Mouse (Mus musculus): ENCODE results near the gene Zfp709. TPM values are rescaled to one million over a fixed set of nuclear protein-coding genes. Genes with fewer than 3 reads are reported as not detected.
"Not testable (repeated sequence)": the region's sequence is repeated elsewhere in the genome, so short reads cannot be mapped to it uniquely, and the experiment has no call there.

The Zfp709 gene
- polyA plus RNA-seq, 1 experiment from 2014 or later = 4.5 TPM

DNA sequence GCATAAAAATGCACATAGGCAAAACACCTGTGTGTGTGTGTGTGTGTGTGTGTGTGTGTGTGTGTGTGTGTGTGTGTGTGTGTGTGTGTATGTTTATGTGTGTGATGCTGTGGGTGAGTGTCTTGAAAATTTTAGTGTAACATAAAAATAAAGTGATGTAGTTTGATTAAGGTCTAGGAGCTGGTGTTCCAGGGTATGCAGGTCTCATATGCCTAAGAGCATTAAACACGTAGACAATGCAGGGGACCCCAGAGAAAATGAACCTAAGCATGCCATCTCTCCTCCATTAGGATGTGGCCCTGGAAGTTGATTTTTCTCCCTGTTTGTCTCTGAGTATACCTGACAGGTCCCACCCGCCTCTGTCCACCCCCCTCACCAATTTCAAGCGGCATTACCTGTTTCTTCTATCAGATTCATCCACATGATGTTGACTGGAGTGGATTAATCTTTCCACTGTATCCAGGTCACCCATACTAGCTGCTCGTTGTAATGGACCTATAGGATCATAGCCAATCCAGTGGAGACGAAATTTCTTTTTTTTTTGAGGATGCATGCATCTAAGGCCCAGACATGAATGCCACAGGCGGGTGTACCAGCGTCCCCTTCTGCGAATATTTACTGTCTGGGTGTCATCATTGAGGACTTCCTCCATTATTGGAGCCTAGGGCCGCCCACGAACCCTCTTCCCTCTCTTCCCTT lies 25.0 kb upstream of the Zfp709 start:
- H3K36me3 ChIP-seq (ENCODE audit: control insufficient read depth, insufficient read depth); H3K9ac ChIP-seq (ENCODE audit: low read length); H3K27me3 ChIP-seq (ENCODE audit: control insufficient read depth, insufficient read depth, low read length); H3K4me2 ChIP-seq (ENCODE audit: low read depth, low read length); H3K9me3 ChIP-seq (replicated peaks; ENCODE audit: control insufficient read depth, low read length); H3K4me1 ChIP-seq (ENCODE audit: control insufficient read depth, insufficient read depth, low read length); H3K27ac ChIP-seq (ENCODE audit: low read length); ATAC-seq (replicated peaks; ENCODE audit: extremely low read depth, insufficient read depth, low FRiP score); H3K4me3 ChIP-seq (ENCODE audit: low read length): not testable (repeated sequence)
- WGBS = 68% methylated on average over 7 of the region's 10 CpGs

DNA sequence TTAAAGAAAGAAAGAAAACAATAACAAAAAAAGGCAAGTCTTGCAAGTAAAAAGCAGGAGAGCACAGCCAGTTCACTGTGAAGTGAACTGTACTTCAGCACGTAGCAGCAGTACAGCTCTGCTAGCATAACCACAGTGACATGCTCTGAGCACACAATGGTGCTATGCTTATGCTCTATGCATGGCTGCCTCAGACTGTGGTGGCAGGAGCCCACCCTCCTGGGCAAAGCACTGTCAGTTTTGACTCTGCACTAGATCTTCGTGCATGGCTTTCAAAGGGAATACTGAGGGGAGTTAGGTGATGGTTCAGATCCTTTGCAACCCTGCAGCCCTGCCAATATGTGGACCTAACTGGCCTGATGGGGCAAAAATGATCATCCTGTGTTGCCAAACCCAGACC lies 24.5 kb upstream of the Zfp709 start:
- ATAC-seq (replicated peaks; ENCODE audit: extremely low read depth, insufficient read depth, low FRiP score); H3K4me3 ChIP-seq (ENCODE audit: low read length); H3K9me3 ChIP-seq (replicated peaks; ENCODE audit: control insufficient read depth, low read length); H3K4me2 ChIP-seq (ENCODE audit: low read depth, low read length); H3K36me3 ChIP-seq (ENCODE audit: control insufficient read depth, insufficient read depth); H3K4me1 ChIP-seq (ENCODE audit: control insufficient read depth, insufficient read depth, low read length); H3K27ac ChIP-seq (ENCODE audit: low read length); H3K9ac ChIP-seq (ENCODE audit: low read length); H3K27me3 ChIP-seq (ENCODE audit: control insufficient read depth, insufficient read depth, low read length): not testable (repeated sequence)
- WGBS = 76% methylated on average over 2 of the region's 2 CpGs

DNA sequence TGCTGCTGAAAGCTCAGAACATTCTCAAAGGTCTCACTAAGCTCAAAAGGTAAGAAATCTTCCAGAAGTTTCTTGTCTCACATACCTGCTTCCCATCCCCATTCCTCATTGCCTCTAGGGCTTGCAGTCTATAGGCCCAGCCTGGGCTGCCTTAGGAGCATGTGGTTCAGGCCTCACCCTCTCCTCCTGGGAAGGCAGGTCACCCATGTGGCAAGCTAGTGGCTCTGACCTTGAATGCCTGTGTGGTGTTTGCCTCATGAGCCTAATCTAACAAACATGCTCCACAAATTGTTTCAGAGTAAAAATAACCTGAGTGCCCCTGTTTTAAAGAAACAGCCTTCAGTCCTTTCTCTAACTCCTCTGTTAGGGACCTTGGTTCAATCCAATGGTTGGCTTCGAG lies 20.3 kb upstream of the Zfp709 start:
- not testable (repeated sequence) for H3K4me1 ChIP-seq (ENCODE audit: control insufficient read depth, insufficient read depth, low read length); H3K4me3 ChIP-seq (ENCODE audit: low read length); H3K9me3 ChIP-seq (replicated peaks; ENCODE audit: control insufficient read depth, low read length); H3K27me3 ChIP-seq (ENCODE audit: control insufficient read depth, insufficient read depth, low read length); H3K4me2 ChIP-seq (ENCODE audit: low read depth, low read length); H3K27ac ChIP-seq (ENCODE audit: low read length); H3K9ac ChIP-seq (ENCODE audit: low read length); H3K36me3 ChIP-seq (ENCODE audit: control insufficient read depth, insufficient read depth); ATAC-seq (replicated peaks; ENCODE audit: extremely low read depth, insufficient read depth, low FRiP score)
- WGBS = 75% methylated on average over 1 of the region's 1 CpGs

DNA sequence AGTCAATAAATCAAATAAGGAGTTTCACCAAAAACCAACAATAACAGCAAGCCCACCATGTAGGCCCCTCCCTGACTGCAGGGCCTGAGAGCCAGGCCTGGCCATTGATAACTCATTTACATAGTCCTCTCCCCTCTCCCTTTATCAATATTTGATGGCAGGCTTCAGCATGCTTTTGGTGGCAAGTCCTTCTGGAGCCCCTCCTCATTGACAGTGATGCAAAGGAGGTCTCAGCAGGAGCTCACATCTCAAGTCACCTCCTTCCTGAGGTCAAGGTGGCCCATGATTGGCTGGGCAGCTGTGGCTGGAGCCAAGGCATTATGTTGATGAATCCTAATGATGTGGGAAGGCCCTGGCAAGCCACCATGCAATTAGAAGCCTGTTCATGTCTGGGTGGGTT lies 19.8 kb upstream of the Zfp709 start:
- not testable (repeated sequence) for H3K27ac ChIP-seq (ENCODE audit: low read length); H3K36me3 ChIP-seq (ENCODE audit: control insufficient read depth, insufficient read depth); H3K4me1 ChIP-seq (ENCODE audit: control insufficient read depth, insufficient read depth, low read length); H3K9me3 ChIP-seq (replicated peaks; ENCODE audit: control insufficient read depth, low read length); H3K4me2 ChIP-seq (ENCODE audit: low read depth, low read length); H3K4me3 ChIP-seq (ENCODE audit: low read length); H3K27me3 ChIP-seq (ENCODE audit: control insufficient read depth, insufficient read depth, low read length); ATAC-seq (replicated peaks; ENCODE audit: extremely low read depth, insufficient read depth, low FRiP score); H3K9ac ChIP-seq (ENCODE audit: low read length)

DNA sequence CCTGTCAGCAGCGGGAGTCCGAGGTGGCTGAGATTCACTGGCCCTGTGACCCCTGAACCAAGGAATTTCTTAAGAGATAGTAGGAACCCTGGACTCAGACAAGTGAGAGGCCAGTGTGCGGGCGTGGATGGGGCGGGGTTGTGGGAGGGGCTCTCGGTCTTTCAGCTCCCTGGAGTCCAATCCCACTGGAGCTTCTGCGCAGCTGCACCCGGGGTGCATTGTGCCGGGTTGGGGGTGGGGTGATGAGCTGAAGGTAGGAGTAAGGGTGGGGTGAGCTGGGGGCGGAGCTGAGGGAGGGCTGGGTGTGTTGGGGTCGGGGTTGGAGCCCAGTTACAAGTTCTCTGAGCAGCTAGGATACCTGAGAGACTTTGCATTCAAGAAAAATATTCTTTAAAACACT lies 18.8 kb downstream of the Zfp709 start:
- WGBS = 43% methylated on average over 11 of the region's 11 CpGs
- not testable (repeated sequence) for ATAC-seq (replicated peaks; ENCODE audit: extremely low read depth, insufficient read depth, low FRiP score); H3K27me3 ChIP-seq (ENCODE audit: control insufficient read depth, insufficient read depth, low read length); H3K4me1 ChIP-seq (ENCODE audit: control insufficient read depth, insufficient read depth, low read length); H3K4me3 ChIP-seq (ENCODE audit: low read length); H3K27ac ChIP-seq (ENCODE audit: low read length); H3K9ac ChIP-seq (ENCODE audit: low read length); H3K4me2 ChIP-seq (ENCODE audit: low read depth, low read length); H3K9me3 ChIP-seq (replicated peaks; ENCODE audit: control insufficient read depth, low read length); H3K36me3 ChIP-seq (ENCODE audit: control insufficient read depth, insufficient read depth)

DNA sequence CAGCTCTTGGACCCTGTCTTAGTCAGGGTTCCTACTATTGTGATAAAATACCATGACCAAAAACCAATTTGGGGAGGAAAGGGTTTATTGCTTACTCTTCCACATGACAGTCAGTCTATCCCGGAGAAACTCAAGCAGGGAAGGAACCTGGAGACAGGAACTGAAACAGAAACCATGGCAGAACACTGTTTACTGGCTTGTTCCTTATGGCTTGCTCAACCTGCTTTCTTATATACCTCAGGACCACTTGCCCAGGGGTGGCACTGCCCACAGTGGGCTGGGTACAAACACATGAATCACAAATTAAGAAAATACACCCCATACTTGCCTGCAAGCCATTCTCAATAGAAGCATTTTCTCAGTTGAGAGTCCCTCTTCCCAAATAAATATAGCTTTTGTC lies 21.3 kb downstream of the Zfp709 start:
- H3K36me3 ChIP-seq (ENCODE audit: control insufficient read depth, insufficient read depth); H3K9me3 ChIP-seq (replicated peaks; ENCODE audit: control insufficient read depth, low read length); H3K27ac ChIP-seq (ENCODE audit: low read length); H3K9ac ChIP-seq (ENCODE audit: low read length); ATAC-seq (replicated peaks; ENCODE audit: extremely low read depth, insufficient read depth, low FRiP score); H3K4me1 ChIP-seq (ENCODE audit: control insufficient read depth, insufficient read depth, low read length); H3K4me3 ChIP-seq (ENCODE audit: low read length); H3K4me2 ChIP-seq (ENCODE audit: low read depth, low read length); H3K27me3 ChIP-seq (ENCODE audit: control insufficient read depth, insufficient read depth, low read length): not testable (repeated sequence)
- 71% methylated on average over 1 of the region's 1 CpGs for WGBS

DNA sequence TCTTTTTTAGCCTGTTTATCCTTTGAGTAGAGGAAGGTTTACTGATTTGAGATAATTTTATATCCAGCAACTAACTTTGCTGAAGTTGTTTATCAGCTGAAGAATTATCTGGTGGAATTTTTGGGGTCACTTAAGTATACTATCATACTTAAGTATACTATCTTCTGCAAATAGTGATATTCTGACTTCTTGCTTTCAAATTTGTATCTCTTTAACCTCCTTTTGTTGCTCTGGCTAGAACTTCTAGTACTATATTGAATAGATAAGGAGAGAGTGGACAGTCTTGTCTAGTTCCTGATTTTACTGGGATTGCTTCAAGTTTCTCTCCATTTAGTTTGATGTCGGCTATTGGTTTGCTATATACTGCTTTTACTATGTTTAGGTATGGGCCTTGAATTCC lies 25.0 kb downstream of the Zfp709 start:
- ATAC-seq (replicated peaks; ENCODE audit: extremely low read depth, insufficient read depth, low FRiP score) = no peak
- Histone ChIP-seq H3K36me3 (ENCODE audit: control insufficient read depth, insufficient read depth) (no peaks in the 10 kb centered on the region), H3K4me1 (ENCODE audit: control insufficient read depth, insufficient read depth, low read length) (0 out of 2 replicates have a peak, but pooled peaks cover 4% of the 10 kb centered on the region), H3K4me2 (ENCODE audit: low read depth, low read length) (no peak overlapping the region), H3K9me3 (replicated peaks; ENCODE audit: control insufficient read depth, low read length) (0 out of 2 replicates have a peak, but pooled peaks cover 3% of the 10 kb centered on the region), H3K27ac (ENCODE audit: low read length) (no peak overlapping the region), H3K9ac (ENCODE audit: low read length) (no peak overlapping the region), H3K27me3 (ENCODE audit: control insufficient read depth, insufficient read depth, low read length) (no peaks in the 10 kb centered on the region), H3K4me3 (ENCODE audit: low read length) (no peak overlapping the region)
- WGBS = 93% methylated on average over 1 of the region's 1 CpGs

DNA sequence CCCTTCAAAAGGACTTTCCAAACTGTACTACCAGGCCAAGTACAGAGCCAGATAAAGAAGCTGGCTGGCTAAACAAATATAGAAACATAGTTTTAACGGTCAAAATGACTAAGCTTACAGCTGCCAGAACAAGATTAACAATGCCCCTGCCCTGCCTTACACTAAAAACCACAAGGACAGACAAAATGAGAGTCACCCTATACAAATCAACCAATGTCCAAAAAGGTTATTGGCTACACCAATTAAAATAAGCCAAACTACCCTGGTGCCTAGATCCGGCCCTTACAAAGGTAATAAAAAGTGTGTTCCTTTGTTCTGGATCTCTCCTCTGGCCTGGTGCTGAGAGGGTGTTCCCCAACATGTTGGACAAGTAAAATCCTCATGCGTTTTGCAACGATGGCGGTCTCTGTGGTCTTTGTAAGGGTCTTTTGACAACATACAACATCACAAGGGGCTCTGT lies 26.0 kb downstream of the Zfp709 start:
- Histone ChIP-seq H3K4me3 (ENCODE audit: low read length) (peak overlapping the region; percentile 90), H3K27me3 (ENCODE audit: control insufficient read depth, insufficient read depth, low read length) (no peaks in the 10 kb centered on the region), H3K27ac (ENCODE audit: low read length) (peak overlapping the region; percentile 94), H3K4me2 (ENCODE audit: low read depth, low read length) (peak overlapping the region; percentile 79), H3K9me3 (replicated peaks; ENCODE audit: control insufficient read depth, low read length) (no peaks in the 10 kb centered on the region), H3K9ac (ENCODE audit: low read length) (no peak overlapping the region), H3K36me3 (ENCODE audit: control insufficient read depth, insufficient read depth) (no peaks in the 10 kb centered on the region), H3K4me1 (ENCODE audit: control insufficient read depth, insufficient read depth, low read length) (0 out of 2 replicates have a peak, but pooled peaks cover 4% of the 10 kb centered on the region)
- no peak for ATAC-seq (replicated peaks; ENCODE audit: extremely low read depth, insufficient read depth, low FRiP score)
- WGBS = 90% methylated on average over 5 of the region's 5 CpGs

DNA sequence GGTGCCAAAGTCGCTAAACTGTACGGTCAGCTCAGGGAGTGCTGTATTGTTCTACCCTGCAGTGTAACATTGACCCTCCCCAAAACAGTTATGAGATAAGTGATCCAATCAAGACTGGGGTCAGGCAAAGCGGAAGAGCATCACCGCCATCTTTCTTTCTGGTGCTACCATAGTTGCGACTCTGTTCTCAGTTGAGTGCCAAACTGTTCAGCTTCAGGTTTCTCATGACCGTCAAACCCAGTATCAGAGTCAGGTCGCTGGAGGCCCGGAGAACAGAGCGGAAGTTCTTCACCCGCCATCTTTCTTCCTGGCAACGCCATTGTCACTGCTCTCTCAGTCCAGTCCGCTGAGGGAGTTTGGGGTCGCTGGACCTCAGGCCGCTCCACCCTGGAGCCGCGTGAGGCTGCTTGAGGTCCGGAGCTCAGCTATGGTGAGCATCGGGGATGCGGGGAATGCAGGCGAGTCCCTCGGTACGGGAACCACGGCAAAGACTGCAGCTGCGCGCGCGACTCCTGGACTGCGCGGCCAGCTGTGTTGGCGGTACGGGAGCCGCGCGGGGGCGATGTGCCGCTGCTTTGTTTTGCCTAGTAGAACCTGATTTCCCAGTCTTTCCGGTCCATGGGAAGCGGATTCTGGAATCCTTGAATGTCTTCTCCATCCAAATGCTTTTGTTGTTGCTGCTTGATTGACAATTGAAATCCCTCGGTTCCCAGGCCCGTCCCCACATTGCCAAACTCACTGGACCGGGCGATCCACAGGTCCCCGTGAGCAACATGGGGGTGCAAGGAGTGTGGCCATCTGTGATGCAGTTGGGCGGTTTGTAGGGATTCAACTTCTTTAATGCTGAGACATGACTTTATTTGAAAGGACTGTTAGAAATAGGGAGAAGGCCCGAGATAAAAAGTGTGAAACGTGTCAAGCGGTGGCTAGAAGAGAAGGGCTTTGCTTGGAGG lies 26.8 kb downstream of the Zfp709 start, which contains the start of the genes Zfp882 and Zfp617:
TSS of gene Zfp882 (plus strand) at position 300 of the 953 bp plus-strand sequence.
TSS of gene Zfp617 (plus strand) at position 327 of the 953 bp plus-strand sequence.
- WGBS = 7% methylated on average over 47 of the region's 47 CpGs
- Histone ChIP-seq H3K4me1 (ENCODE audit: control insufficient read depth, insufficient read depth, low read length) (0 out of 2 replicates have a peak, but pooled peaks cover 4% of the 10 kb centered on the region), H3K27me3 (ENCODE audit: control insufficient read depth, insufficient read depth, low read length) (no peaks in the 10 kb centered on the region), H3K4me3 (ENCODE audit: low read length) (peak within 1 kb of the TSS; percentile 90), H3K36me3 (ENCODE audit: control insufficient read depth, insufficient read depth) (peaks cover 2% of the 10 kb centered on the region; the same call in 1 of the 2 replicates), H3K9ac (ENCODE audit: low read length) (peak within 1 kb of the TSS; percentile 96), H3K4me2 (ENCODE audit: low read depth, low read length) (peak within 1 kb of the TSS; percentile 79), H3K27ac (ENCODE audit: low read length) (peak within 1 kb of the TSS; percentile 94), H3K9me3 (replicated peaks; ENCODE audit: control insufficient read depth, low read length) (no peaks in the 10 kb centered on the region)
- peak; percentile 94 for ATAC-seq (replicated peaks; ENCODE audit: extremely low read depth, insufficient read depth, low FRiP score)

Data from heart, embryonic 16.5 days (tissue).